Mouse (Mus musculus) ES-E14 (cell line): ENCODE measurements around the gene 0610010K14Rik. TPM values are rescaled to one million over a fixed set of nuclear protein-coding genes. Genes with fewer than 3 reads are reported as not detected.

Experiments used
- DNase-seq: peaks from one replicate; pipeline ENCODE4 v3.0.0-alpha.2; 2013; ENCODE audit warnings: low read depth, low spot score
- H3K27ac ChIP-seq: 2 replicates; pipeline ENCODE4 v1.5.1; 2012; ENCODE audit warnings: low read depth, mild to moderate bottlenecking, low read length, moderate library complexity, mixed read lengths; ENCODE audit not compliant: poor library complexity, insufficient read depth, severe bottlenecking
- H3K36me3 ChIP-seq: 2 replicates; pipeline ENCODE4 v1.6.1; 2012; ENCODE audit warnings: mild to moderate bottlenecking, low read length, moderate library complexity, mixed read lengths; ENCODE audit not compliant: control insufficient read depth, poor library complexity, insufficient read depth, severe bottlenecking
- H3K4me1 ChIP-seq, 2 experiments: fragments of 150-350 bp in 1 of 2; sonication (generic) in 1 of 2; 2 replicates each; pipeline ENCODE4 v1.6.1; 2012; ENCODE audit warnings: low read length in 2 of 2, mild to moderate bottlenecking in 1 of 2, mixed read lengths in 1 of 2; ENCODE audit not compliant: control insufficient read depth in 2 of 2, insufficient read depth in 2 of 2, poor library complexity in 1 of 2
- H3K4me3 ChIP-seq, 2 experiments: fragments of 150-350 bp in 1 of 2; sonication (generic) in 1 of 2; 2 replicates each; pipeline ENCODE4 v1.5.1; 2012; ENCODE audit warnings: low read length in 2 of 2, low read depth in 1 of 2, mild to moderate bottlenecking in 1 of 2, mixed read lengths in 1 of 2; ENCODE audit not compliant: insufficient read depth in 1 of 2, poor library complexity in 1 of 2, severe bottlenecking in 1 of 2
- H3K9ac ChIP-seq: 2 replicates; pipeline ENCODE4 v1.6.1; 2012; ENCODE audit warnings: low read depth, mild to moderate bottlenecking, low read length, mixed read lengths; ENCODE audit not compliant: poor library complexity, insufficient read depth, severe bottlenecking
- H3K9me3 ChIP-seq: fragments of 150-350 bp; sonication (generic); 2 replicates; pipeline ENCODE4 v1.6.1; 2012; ENCODE audit warnings: low read depth, mild to moderate bottlenecking, low read length; ENCODE audit not compliant: control insufficient read depth, insufficient read depth
- CHD2 ChIP-seq: IDR thresholded peaks from 2 replicates; pipeline ENCODE4 v1.6.1; 2014; ENCODE audit warnings: mild to moderate bottlenecking, low read depth, low read length, inconsistent platforms
- HCFC1 ChIP-seq: IDR thresholded peaks from 2 replicates; pipeline ENCODE4 v1.6.1; 2012; ENCODE audit warnings: low read length, inconsistent platforms, borderline replicate concordance; ENCODE audit not compliant: insufficient read depth
- MAFK ChIP-seq: IDR thresholded peaks from 2 replicates; pipeline ENCODE4 v1.6.1; 2014; ENCODE audit warnings: mild to moderate bottlenecking, low read depth, low read length, inconsistent platforms; ENCODE audit not compliant: insufficient read depth
- ZC3H11A ChIP-seq: IDR thresholded peaks from 2 replicates; pipeline ENCODE4 v1.6.1; 2012; ENCODE audit warnings: low read depth, mild to moderate bottlenecking, inconsistent platforms, low read length, borderline replicate concordance
- ZNF384 ChIP-seq: IDR thresholded peaks from 2 replicates; pipeline ENCODE4 v1.6.1; 2012; ENCODE audit warnings: low read depth, low read length, inconsistent platforms
- in situ Hi-C, 2 experiments: fragments of 600-800 bp; cut with MboI; formaldehyde crosslinking; loops; one replicate each; pipeline ENCODE4 v1.15.1; 2025; ENCODE audit warnings: low sequenced_read_pairs in 2 of 2, inconsistent platforms in 1 of 2; ENCODE audit not compliant: unreplicated experiment in 2 of 2
- total RNA-seq: library from RNA; depleted of rRNA; stranded (reverse); fragments of 300-350 nt; gene quantifications from 2 replicates; pipeline ENCODE4 v1.2.3, GENCODE M21; 2012

0610010K14Rik gene
- total RNA-seq, 1 experiment, result 49.9 TPM

GRCm38 (mm10) chr11:70199107-70199506, 38.6 kb downstream of the 0610010K14Rik start:
- Histone ChIP-seq H3K4me1 (0 out of 4 replicates have a peak, but pooled peaks cover 0 to 5% of the 10 kb centered on the region in 2 experiments), H3K27ac (no peak overlapping the region), H3K9me3 (no peaks in the 10 kb centered on the region), H3K36me3 (no peaks in the 10 kb centered on the region), H3K9ac (no peak overlapping the region), H3K4me3 (no peak overlapping the region)
- in situ Hi-C loops, result no loop called here
- DNase-seq, result no peak
- TF ChIP-seq ZNF384, result no peak
- TF ChIP-seq CHD2, result no peak
- no peak for TF ChIP-seq ZC3H11A
- no peak for TF ChIP-seq MAFK
- no peak for TF ChIP-seq HCFC1

- no peak overlapping the region for H3K27ac ChIP-seq
- no peak for DNase-seq
- no peak overlapping the region for H3K9ac ChIP-seq
- TF ChIP-seq HCFC1 (no peak), MAFK (no peak), ZNF384 (no peak), CHD2 (no peak), ZC3H11A (no peak)
- no peaks in the 10 kb centered on the region for H3K36me3 ChIP-seq
- in situ Hi-C loops, result no loop called here
- no peak overlapping the region for H3K4me3 ChIP-seq
- no peaks in the 10 kb centered on the region for H3K9me3 ChIP-seq
- 0 out of 4 replicates have a peak, but pooled peaks cover 0 to 5% of the 10 kb centered on the region in 2 experiments for H3K4me1 ChIP-seq
These were observed 39.4 kb downstream of the 0610010K14Rik start for GRCm38 (mm10) chr11:70198332-70198731.

- H3K27ac ChIP-seq, result no peak overlapping the region
- H3K36me3 ChIP-seq, result no peaks in the 10 kb centered on the region
- TF ChIP-seq ZC3H11A (no peak), HCFC1 (no peak), ZNF384 (no peak), MAFK (no peak), CHD2 (no peak)
- H3K4me3 ChIP-seq, result no peak overlapping the region
- H3K9me3 ChIP-seq, result no peaks in the 10 kb centered on the region
- H3K9ac ChIP-seq, result no peak overlapping the region
- peaks cover 0 to 3% of the 10 kb centered on the region in 2 experiments; a peak in 2 of 4 replicates for H3K4me1 ChIP-seq
- no peak for DNase-seq
- in situ Hi-C loops, result no loop called here
These were observed 44.1 kb downstream of the 0610010K14Rik start for GRCm38 (mm10) chr11:70193354-70194285.

GRCm38 (mm10) chr11:70192157-70192556, 45.6 kb downstream of the 0610010K14Rik start:
- H3K36me3 ChIP-seq, result no peaks in the 10 kb centered on the region
- no peak for DNase-seq
- H3K9ac ChIP-seq, result no peak overlapping the region
- TF ChIP-seq ZNF384, result no peak
- no peak for TF ChIP-seq CHD2
- TF ChIP-seq MAFK, result no peak
- TF ChIP-seq HCFC1, result no peak
- TF ChIP-seq ZC3H11A, result no peak
- in situ Hi-C loops, result no loop called here
- H3K4me1 ChIP-seq, result peaks cover 0 to 3% of the 10 kb centered on the region in 2 experiments; a peak in 2 of 4 replicates
- no peak overlapping the region for H3K27ac ChIP-seq
- H3K9me3 ChIP-seq, result no peaks in the 10 kb centered on the region
- H3K4me3 ChIP-seq, result no peak overlapping the region
